Mouse (Mus musculus): ENCODE data around the gene Mllt3.

Mllt3 gene

DNA sequence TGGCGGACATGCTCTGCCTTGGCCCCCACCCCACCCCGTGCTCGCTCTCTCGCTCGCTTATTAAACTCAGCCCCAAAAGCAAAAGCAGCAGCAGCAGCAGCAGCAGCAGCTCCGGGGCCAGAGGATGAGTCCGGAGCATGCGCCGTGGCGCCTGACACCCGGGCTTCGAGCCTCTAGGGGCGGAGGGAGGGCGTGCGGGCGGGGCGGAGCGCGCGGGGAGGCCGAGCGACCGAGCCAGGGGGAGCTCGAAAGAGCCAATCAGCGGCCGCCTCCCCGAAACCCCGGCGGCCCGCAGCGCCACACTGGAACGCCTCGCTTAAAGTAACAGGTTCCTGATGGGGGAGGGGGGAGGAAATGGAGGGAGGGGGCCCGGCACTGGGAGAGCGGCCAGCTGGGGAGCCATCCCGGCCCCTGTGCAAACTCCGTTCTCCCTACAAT, at the start of gene Mllt3:
Gene Mllt3 (minus strand): TSS at position 149 of the 438 bp plus-strand sequence.
- peak; percentile 96 to 98 for DNase-seq

DNA sequence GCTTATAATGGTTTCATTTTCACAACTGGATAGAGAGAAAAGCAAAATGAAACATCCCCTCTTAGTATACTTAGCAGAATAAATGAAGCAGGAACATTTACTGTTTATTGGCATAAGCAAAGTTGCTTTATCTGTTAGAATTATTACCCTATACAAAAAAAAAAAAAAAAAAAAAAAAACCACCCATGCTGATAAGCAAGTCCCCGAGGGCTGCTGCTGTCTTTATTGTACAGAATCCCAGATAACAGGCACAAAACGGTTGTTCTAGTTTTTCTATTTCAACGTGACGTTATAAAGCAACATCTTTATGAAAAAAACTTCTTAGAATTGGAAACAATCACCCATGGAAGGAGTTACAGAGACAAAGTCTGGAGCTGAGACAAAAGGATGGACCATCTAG, 49.2 kb upstream of the Mllt3 start:
- no peak for DNase-seq

DNA sequence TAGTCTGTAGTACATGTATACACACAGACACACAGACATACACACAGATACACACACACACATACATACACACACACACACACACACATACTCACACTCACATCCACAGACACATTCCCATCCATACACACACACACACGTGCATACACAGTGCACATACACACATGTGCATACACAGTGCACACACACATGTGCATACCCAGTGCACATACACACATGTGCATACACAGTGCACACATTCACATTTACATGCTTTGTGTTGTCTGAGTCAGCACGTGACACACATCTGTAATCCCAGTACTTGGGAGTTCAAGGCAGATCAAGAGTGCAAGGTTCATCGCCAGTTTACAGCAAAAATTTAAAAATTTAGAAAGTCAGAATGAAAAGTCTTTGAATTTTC, 48.7 kb upstream of the Mllt3 start:
- DNase-seq = no peak

DNA sequence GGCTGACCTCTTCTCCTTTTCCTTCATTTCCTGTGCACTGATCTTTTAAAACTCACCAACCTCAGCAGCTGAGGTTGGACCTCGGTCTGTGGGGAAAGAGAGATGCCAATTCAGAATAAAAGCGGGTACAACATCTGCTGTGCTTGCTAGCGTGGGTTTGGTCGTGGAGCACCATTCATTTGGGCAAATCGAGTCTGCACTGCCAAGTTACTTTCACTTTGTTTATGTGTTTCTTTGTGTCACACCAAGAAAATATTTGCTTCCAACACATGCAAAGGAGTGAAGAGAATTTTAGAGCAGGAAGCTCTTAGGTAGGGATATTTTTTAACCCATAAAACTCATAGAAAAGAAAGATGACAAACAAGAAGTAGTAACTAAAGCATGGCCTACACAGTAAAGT, 48.3 kb upstream of the Mllt3 start:
- no peak for DNase-seq

DNA sequence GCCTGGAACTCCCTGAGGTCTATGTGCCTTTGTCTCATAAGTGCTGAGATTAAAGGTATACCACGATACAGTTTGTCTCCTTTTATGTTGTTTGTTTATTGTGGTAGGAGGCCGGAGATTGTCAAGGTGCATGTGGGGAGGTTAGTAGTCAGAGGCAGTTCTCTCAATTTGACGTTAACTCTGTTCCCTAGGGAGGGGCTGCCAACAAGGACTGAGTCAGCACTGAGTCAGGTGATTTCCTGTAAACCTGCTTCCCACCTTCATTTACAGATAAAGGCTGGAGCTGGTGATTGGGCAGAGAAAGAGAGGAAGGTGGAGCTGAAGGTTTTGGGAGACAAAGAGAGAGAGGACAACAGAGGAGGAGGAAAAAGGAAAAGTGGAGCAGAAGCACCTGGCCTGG, 45.8 kb upstream of the Mllt3 start:
- no peak for DNase-seq

DNA sequence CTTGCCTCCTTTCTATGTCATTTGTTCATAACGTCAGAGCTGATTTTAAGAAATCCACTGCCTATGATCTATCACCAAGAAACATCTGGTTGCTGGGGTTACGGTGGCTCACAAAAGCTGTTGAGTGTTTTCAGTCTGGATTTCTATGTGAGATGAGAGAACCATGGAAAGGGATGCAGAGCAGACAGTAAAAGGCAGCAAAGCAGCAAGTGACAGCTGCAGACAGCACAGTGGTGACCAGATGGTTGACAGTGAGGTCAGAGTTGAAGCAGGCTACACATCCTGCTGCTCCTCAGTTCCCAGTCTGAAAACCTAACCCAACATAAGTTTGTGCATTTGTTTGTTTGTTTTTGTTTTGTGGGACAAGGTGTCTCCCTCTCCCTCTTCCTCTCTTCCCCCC, 42.2 kb upstream of the Mllt3 start:
- no peak for DNase-seq

DNA sequence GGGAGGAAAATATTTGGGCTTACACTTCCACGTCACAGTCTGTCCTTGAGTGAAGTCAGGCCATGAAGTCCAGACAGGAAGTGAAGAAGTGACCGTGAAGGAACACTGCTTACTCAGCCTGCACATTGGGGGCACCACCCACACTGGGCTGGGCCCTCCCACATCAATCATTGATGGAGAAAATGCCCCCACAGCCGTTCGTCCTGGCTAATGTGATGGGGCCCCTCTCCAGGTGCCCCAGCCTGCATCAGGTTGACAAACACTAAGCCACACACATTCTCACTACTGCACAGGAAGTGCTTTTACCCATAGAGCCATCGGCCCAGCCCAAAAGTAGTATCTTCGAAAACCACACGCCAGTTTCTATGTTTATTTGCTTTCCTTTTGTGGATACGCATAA, 13.1 kb upstream of the Mllt3 start:
- DNase-seq = no peak

DNA sequence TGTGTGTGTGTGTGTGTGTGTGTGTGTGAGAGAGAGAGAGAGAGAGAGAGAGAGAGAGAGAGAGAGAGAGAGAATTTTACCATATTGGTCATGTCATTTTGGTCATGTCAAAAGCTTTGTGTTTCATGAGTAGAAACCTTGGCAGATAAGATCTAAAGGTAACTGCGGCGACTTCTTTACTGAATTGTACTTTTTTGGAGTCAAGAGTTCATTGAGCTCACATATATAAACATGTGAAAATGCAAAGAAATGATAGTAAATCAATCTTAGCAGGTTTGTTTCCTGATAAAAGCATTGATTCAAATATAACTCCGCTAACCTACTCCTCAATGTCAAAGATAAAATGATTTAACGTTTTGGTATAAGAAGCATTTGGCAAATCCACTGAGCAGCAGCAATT, 12.0 kb upstream of the Mllt3 start:
- no peak for DNase-seq

DNA sequence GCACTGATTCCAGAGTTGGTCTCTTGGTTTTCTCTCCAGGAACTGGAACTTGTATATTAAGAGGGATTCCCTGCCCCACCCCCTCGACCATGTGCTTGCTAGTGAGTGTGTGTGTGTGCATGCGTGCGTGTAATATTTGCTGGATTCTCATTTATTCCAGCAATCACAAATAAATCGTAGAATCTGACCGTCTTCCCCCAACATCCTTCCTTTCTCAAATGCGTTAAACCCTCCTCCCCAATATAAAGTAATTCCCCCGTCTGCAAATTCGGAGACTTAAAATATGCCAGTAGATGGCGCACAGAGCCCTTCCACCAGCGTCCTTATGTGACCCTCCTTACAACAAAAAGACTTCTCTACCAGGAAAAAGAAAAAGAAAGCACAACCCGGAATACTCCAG, 2.2 kb upstream of the Mllt3 start:
- peak; percentile 60 to 73 for DNase-seq

DNA sequence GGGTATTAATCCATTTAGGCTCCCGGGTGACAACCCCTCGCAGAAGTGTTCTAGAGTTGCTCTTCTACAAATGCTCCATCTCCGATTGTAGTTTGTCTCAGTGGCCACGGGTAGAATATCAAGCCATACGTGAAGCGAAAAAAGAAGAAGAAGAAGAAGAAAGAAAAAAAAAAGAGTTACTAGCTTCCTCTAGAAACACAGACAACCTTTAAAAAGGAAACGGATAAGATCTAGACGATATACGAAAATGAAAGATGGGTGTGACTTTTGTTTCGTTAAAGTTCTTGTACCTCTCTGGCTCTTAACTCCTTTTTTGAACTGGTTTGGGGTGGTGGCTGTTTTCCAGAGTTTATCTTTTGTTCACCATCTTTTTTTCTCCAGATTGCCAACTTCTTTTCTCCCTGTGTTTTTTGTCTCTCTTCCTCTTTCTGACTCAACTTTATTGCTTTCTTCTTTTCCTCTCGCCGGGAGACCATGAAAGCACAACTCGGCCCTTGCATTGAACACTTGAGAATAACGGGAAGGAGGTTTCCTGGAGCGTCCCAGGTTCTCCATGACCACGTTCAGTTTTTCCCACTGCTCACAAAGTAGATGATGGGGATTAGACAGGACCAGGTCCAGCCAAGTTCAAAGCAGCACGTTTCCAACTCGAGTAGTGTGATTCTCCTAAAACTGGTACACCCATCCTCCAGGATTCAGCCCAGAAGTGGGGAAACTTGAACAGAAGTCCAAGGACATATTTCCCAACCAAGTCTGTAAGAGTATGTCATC, 1.4 kb upstream of the Mllt3 start:
- DNase-seq = no peak

DNA sequence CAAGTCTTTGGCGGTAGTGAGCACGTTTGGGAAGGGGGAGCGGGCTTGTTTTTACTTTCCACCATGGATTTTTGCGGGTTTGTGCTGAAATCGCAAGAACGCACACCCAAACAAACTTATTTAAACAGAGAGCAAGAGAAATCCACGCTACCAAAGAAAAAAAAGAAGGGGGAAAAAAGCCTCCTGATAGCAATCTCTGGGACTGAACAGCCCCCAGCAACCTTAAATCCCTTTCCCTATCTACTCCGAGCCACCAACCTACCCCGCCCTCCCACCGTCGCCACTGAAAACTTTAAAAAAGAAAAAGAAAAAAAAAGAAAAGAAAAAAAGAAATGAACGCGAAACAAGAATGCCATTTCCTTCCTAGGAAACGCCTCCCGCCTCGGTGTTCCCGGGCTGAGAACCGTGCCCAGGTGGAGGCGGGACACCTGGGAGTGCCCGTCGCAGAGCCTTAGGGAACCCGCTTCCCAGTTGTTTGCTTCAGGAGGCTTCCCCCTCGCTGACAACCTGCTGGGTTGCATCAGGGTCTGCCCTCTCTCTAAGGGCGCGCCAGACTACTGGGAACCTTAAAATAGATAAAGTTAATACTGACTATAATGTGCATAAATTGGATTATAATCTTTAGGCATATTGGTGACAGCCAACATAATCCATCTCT, 694 bp upstream of the Mllt3 start:
- DNase-seq = peak; percentile 25 to 59

DNA sequence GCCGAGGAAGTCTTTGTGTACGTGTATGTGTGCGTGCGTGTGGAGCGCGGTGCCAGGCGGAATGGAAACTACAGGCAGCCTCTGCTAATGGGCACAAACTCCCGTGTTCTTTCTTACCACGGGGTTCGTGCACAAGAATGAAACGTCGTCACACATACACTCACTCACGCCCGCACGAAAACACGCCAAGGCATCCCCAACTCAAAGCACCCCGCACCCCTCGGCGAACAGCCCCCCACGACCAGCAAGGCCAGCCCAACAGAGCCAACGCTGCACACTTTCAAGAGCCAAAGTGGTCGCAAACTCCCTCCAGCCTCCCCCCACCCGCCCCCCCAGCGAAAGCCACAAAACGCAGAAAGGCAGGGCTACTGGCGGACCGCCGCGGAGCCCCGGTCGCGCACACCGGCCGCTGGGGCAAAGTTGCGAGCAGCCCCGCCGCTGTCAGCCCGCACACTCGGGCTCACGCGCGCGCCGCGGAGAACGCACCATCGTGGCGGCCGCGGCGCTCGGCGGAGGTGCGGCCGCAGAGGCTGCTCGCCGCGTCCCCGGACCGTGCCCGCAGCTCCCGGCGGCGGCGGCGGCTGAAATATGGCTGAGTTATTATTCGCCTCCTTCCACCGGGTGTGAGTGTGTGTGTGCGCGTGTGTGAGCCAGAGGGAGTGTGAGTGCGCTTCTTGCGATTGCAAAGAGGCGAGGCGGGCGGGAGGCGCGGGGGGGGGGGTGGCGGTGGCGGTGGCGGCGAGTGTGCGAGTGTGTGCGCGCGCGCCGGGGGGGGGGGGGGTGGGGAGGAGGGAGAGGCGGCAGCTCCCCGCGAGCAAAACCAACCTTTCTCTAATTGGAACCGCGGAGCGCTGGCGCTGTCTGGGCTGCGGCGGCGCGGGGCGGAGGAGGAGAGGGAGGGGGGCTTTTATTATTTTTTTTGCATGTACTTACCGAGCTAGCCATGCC, 739 bp downstream of the Mllt3 start:
- peak; percentile 28 to 64 for DNase-seq

DNA sequence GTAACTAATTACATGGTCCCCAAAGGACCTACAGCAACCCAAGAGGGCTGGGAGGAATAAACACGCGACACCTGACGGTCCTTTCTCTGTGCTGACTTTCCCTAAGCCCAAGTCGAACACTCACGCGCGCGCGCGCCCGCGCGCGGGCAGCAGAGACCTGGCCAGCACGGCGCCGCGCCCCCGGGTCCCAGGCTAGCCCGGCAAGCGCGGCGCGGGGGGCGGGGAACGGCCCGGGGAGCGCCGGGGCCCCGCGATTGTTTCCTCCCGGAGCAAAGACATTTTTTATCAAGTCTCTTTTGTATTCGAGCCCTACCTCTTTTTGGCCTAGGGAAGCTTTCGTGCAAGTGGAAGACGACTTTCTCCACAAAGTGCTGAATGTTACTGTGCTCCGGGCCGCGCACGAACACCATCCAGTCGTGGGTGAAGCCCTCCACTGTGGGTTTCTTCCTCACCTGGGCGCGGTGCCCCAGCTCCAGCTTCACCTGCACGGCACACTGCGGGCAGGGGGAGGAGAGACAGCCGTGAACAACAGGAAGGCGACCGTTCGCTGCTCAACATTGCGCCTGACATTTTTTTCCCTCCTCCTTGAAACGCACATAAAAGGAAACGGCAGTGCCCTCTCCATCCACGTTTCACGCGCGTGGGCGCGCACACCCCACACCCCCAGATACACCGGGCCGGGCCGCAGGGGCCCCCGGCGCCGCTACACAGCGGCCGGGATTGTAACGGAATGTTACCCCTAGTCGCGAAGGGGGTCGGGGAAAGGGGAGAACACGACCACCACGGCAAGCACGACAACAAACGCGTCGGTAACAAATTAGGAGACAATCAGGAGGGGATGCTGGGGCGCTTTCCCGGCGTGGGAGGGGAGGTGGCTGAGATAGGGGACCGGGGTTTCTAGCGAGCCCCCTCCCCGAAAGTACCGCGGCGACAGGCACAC, 1.7 kb downstream of the Mllt3 start:
- DNase-seq = peak in 1 of 2 experiments; percentile 71

DNA sequence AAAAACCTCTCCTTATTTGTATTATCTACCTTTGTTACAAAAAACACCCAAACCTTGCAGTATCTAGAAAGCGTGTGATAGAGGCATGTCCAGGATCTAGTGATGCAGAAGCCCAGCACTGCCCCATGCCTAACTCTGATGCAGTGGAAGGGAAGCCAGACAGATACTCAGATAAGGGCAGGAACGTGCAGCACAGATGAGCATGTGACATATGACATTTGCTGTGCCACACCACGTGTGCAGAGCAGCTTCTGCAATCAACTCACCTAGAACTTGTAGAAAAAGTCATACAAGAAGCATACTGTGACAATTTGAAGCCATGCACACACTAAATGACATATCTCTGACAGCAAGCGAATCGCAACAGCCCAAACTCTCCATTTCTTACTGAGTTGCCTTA, 9.6 kb downstream of the Mllt3 start:
- no peak for DNase-seq

DNA sequence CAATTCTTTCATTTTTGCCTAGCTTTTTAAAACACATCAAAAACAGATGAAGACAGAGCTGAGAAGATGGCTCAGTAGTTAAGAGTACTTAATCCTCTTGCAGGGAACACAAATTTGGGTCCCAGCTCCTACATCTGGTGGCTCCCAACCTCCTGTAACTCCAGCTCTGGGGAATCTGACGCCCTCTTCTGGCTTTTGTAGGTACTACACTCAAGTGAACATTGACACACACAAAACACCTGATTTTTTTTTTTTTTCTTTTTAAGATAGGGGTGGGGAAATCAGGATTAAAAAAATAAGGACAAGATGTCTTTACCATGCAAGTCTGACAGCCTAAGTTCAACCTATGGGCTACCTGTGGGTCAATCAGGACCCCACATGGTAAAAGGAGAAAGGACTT, 10.5 kb downstream of the Mllt3 start:
- DNase-seq = peak in 1 of 2 experiments; percentile 20

DNA sequence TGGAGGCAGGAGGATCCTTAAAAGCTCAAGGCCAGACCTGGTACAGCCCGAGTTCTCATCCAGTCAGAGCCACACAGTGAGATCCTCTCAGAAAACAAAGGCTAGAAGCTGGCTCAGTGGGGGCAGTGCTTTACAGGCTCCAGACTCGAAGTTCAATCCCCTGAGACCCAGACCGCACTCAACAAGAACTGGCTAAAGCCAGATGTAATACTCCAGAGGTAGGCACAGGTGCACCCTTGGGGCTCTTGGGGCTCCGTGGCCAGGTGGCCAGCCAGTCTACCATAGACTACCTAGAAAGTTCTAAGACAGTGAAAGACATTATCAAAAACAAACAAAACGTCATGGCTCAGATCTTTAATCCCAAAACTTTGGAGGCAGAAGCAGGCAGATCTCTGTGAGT, 12.7 kb downstream of the Mllt3 start:
- no peak for DNase-seq

DNA sequence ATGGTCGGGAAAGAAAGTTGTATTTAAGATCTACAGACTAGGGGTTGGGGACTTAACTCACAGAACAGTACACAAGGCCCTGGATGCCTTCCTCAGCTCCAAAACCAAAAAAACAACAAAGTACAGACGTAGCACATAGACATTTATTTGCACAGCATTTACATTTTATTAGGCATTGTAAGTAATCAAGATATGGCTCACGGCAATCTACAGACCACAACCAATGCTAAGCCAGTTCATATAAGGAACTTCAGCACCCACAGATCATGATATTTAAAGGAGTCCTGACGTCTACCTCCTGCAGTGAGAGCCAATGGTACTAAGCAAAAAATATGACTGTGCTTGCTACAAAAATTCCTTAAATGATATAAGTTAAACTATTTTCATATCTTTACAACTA, 13.5 kb downstream of the Mllt3 start:
- DNase-seq = no peak

DNA sequence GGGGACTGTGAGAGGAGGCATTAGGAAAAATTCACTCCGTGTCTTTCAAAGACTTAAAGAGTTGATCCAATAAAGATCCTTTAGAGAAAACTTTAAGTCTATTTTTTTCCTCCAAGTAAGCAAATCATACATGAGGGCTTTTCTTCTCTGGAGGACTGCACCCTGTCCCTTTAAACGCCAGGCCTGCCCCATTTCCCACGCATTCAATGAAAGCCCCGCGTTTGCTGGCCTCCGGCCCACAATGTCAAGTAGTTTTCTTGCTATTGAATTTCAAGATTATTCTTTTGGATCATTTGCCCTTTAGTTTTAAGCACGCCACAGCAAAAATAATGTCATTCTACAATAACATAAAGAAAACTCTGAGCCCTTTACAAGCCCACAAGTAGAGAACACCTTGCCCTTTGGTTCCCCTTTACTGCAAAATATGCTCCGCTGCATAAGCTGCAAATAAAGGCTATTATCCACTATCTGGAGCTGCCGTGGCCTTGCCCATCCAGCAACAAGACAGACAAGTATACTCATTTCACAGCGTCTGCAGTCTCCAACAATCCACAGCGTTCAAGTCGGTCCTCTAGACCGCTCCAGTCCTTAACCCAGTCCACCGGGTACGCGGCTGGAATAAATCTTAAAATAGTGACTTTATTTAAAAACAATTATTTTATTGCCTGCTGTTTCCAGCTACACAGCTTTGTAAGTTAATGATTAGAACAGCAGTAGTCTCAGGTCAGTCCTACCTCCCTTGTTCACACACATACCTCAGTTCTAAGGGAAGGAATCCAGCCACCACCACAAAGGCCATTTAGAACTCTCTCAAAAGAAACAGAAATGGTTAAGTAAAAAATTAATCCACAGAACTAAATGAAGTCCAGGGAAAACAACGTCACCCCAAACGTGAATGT, 15.5 kb downstream of the Mllt3 start:
- peak; percentile 39 to 67 for DNase-seq

DNA sequence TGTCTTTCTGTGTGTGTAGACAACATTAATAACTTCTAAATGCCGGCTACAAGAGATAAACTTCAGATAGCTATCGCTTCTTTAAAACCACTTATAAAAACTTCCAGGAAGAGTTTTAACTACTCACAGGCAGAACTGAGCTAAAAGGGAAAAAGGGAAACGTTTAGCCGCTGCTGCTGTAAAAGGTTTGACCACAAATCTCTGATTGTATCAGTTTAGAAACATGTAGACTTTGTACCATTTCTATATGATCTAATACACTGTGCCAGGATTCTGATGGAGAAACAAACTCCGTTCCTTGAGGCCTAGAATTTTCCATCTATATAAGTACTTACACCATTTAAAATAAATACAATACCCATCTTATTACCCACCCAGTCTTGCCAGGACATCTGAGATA, 17.4 kb downstream of the Mllt3 start:
- DNase-seq = no peak

DNA sequence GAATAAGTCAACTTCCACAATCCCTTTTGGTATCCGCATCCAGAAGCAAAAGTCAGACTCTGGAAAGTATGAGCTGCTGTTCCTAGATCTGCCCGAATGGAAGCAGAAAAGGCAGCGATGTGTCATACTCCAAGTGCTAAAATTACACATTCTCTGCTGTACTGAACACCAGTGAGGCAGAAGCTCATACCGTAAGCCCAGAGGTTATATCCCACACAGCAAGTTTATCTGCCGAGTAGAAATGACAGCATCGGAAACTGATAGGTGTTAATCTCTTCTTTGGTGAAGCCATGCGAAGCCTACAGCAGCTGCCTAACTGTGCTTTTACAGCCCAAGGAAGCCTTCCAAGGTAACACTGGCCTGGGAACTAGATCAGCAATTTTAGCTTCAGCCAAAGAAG, 17.9 kb downstream of the Mllt3 start:
- no peak for DNase-seq

DNA sequence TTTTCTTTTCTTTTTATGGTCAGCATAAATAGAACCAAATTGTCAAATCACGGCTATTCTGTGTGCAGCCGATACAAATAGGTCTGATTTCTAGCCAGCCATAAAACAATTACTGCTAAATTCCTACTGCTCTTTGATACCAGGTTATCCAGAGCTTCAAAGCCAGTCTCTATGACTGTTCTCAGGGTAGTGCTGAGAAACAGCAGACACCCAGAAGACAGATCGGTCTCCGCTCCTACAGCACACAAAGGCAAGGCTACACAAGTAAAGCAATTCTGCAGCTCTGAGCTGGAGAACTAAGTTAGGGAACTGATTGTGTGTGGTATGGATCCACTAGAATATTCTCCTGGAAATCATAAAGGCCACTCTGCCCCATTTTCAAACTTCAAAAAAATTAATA, 20.4 kb downstream of the Mllt3 start:
- DNase-seq = no peak
